Mouse (Mus musculus) ES-E14 (cell line): Measurements from ENCODE around the gene Plet1.

Experiments
- CHD2 ChIP-seq: IDR thresholded peaks from 2 replicates; pipeline ENCODE4 v1.6.1; 2014; ENCODE audit warnings: mild to moderate bottlenecking, low read depth, low read length, inconsistent platforms
- HCFC1 ChIP-seq: IDR thresholded peaks from 2 replicates; pipeline ENCODE4 v1.6.1; 2012; ENCODE audit warnings: low read length, inconsistent platforms, borderline replicate concordance; ENCODE audit not compliant: insufficient read depth
- ZC3H11A ChIP-seq: IDR thresholded peaks from 2 replicates; pipeline ENCODE4 v1.6.1; 2012; ENCODE audit warnings: low read depth, mild to moderate bottlenecking, inconsistent platforms, low read length, borderline replicate concordance
- ZNF384 ChIP-seq: IDR thresholded peaks from 2 replicates; pipeline ENCODE4 v1.6.1; 2012; ENCODE audit warnings: low read depth, low read length, inconsistent platforms

DNA sequence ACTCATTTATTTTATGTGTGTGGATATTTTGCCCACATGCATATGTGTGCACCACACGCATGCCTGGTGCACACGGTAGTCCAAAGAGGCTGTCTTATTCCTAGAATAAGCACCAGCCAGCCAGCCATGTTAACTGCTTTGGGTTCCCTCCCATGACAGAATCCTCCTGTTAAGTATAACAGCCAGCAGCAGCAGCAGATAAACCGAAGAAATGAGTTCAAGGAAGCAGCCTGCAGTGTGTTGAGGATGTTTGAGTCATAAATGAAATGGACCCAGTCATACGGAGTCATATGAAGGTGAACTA is 31.2 kb upstream of the Plet1 start:
- TF ChIP-seq HCFC1: no peak
- no peak for TF ChIP-seq CHD2
- TF ChIP-seq ZC3H11A: no peak
- no peak for TF ChIP-seq ZNF384
